Mouse (Mus musculus): Measurements from ENCODE around the gene Ndufs7. TPM values are rescaled to one million over a fixed set of nuclear protein-coding genes. Genes with fewer than 3 reads are reported as not detected.

Ndufs7 gene
- total RNA-seq, 1 experiment, result 205 TPM

DNA sequence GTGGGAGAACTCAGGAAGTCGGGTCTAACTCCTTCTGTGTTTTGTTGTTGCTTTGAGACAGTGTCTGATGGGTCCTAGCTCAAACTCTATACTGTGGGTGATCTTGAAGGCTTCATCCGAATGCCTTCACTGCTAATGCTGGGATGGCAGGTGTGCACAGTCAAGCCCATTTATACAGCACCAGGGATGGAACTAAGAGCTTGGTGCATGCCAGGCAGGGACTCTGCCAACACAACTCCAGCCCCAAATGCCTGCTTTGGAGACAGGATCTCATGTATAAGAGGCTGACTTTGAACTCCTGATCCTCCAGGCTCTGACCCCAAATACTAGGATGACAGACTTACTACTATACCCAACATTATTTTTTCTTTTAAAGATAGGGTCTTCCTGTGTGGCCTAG lies 1.1 kb downstream of the Ndufs7 start:
- H3K4me3 ChIP-seq (ENCODE audit: insufficient read depth in 1 of 2, low read depth in 1 of 2, low read length in 2 of 2, poor library complexity in 1 of 2, severe bottlenecking in 1 of 2), result peak overlapping the region; percentile 67 to 80
- peaks cover 18% of the 10 kb centered on the region for H3K36me3 ChIP-seq (ENCODE audit: control insufficient read depth, insufficient read depth, low read length, poor library complexity, severe bottlenecking)
- no peak overlapping the region for H3K27ac ChIP-seq (ENCODE audit: insufficient read depth, low read depth, low read length, poor library complexity, severe bottlenecking)
- in situ Hi-C loops (cut with MboI; ENCODE audit: low sequenced_read_pairs in 2 of 2, unreplicated experiment in 2 of 2), result no loop called here
- no peak for DNase-seq (ENCODE audit: low read depth, low spot score)
- H3K9ac ChIP-seq (ENCODE audit: insufficient read depth, low read depth, low read length, poor library complexity, severe bottlenecking), result peak overlapping the region; percentile 91; the same call in 1 of the 2 replicates
- H3K4me1 ChIP-seq (ENCODE audit: control insufficient read depth in 2 of 2, insufficient read depth in 2 of 2, low read length in 2 of 2, poor library complexity in 1 of 2), result peaks cover 0 to 5% of the 10 kb centered on the region in 2 experiments; a peak in 2 of 4 replicates
- TF ChIP-seq HCFC1 (IDR thresholded peaks at IDR 0.05; ENCODE audit: borderline replicate concordance, insufficient read depth, low read length), result no peak
- no peak for TF ChIP-seq ZC3H11A (IDR thresholded peaks at IDR 0.05; ENCODE audit: borderline replicate concordance, low read depth, low read length)
- TF ChIP-seq MAFK (IDR thresholded peaks at IDR 0.05; ENCODE audit: insufficient read depth, low read depth, low read length), result no peak
- no peak for TF ChIP-seq CHD2 (IDR thresholded peaks at IDR 0.05; ENCODE audit: low read depth, low read length)
- TF ChIP-seq ZNF384 (IDR thresholded peaks at IDR 0.05; ENCODE audit: low read depth, low read length), result no peak
- no peaks in the 10 kb centered on the region for H3K9me3 ChIP-seq (ENCODE audit: control insufficient read depth, insufficient read depth, low read depth, low read length)

DNA sequence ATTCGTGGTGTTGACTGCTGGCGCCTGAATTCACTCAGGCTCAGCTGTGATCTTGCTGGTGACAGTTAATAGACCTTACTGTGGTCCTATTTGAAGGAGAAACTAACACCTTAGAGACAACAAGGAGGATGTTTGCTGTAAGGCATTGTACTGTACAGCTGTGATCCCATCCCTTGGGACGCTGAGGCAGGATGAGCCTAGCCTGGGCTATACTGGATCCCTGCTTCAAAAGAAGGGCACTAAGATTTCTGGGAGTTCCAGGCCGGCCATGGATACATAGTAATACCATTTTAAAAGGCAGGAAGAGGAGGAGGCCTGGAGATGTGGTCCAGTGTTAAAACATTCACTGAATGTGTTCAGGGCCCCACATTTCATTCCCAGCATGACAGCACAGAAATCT lies 1.7 kb downstream of the Ndufs7 start:
- Histone ChIP-seq H3K9ac (ENCODE audit: insufficient read depth, low read depth, low read length, poor library complexity, severe bottlenecking) (no peak overlapping the region), H3K27ac (ENCODE audit: insufficient read depth, low read depth, low read length, poor library complexity, severe bottlenecking) (no peak overlapping the region), H3K4me1 (ENCODE audit: control insufficient read depth in 2 of 2, insufficient read depth in 2 of 2, low read length in 2 of 2, poor library complexity in 1 of 2) (peaks cover 0 to 7% of the 10 kb centered on the region in 2 experiments; a peak in 2 of 4 replicates), H3K9me3 (ENCODE audit: control insufficient read depth, insufficient read depth, low read depth, low read length) (no peaks in the 10 kb centered on the region), H3K4me3 (ENCODE audit: insufficient read depth in 1 of 2, low read depth in 1 of 2, low read length in 2 of 2, poor library complexity in 1 of 2, severe bottlenecking in 1 of 2) (no peak overlapping the region), H3K36me3 (ENCODE audit: control insufficient read depth, insufficient read depth, low read length, poor library complexity, severe bottlenecking) (peaks cover 22% of the 10 kb centered on the region)
- DNase-seq (ENCODE audit: low read depth, low spot score), result no peak
- in situ Hi-C loops (cut with MboI; ENCODE audit: low sequenced_read_pairs in 2 of 2, unreplicated experiment in 2 of 2), result no loop called here
- TF ChIP-seq HCFC1 (IDR thresholded peaks at IDR 0.05; ENCODE audit: borderline replicate concordance, insufficient read depth, low read length) (no peak), ZC3H11A (IDR thresholded peaks at IDR 0.05; ENCODE audit: borderline replicate concordance, low read depth, low read length) (no peak), MAFK (IDR thresholded peaks at IDR 0.05; ENCODE audit: insufficient read depth, low read depth, low read length) (no peak), ZNF384 (IDR thresholded peaks at IDR 0.05; ENCODE audit: low read depth, low read length) (no peak), CHD2 (IDR thresholded peaks at IDR 0.05; ENCODE audit: low read depth, low read length) (no peak)

DNA sequence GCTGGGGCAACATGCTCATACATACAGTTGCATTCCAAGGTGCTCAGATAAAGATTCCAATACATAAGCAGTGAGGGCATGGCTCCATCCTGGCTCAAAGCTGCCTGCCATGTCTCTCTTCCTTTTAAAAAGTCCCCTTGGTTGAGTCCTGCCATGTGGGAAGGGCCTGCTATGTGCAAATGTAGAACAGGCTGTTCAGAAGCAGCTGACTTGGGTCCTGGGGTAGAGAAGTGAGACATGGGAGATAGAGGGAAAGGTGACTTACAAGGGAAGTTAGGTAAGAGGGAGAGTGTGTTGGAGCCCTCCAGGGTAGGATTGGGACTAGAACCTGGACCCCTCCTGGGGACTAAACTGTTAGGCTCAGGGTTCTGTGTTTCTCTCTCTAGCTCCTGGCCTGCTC lies 3.1 kb downstream of the Ndufs7 start:
- no peaks in the 10 kb centered on the region for H3K9me3 ChIP-seq (ENCODE audit: control insufficient read depth, insufficient read depth, low read depth, low read length)
- H3K27ac ChIP-seq (ENCODE audit: insufficient read depth, low read depth, low read length, poor library complexity, severe bottlenecking), result no peak overlapping the region
- H3K9ac ChIP-seq (ENCODE audit: insufficient read depth, low read depth, low read length, poor library complexity, severe bottlenecking), result no peak overlapping the region
- TF ChIP-seq MAFK (IDR thresholded peaks at IDR 0.05; ENCODE audit: insufficient read depth, low read depth, low read length) (no peak), CHD2 (IDR thresholded peaks at IDR 0.05; ENCODE audit: low read depth, low read length) (no peak), ZNF384 (IDR thresholded peaks at IDR 0.05; ENCODE audit: low read depth, low read length) (no peak), HCFC1 (IDR thresholded peaks at IDR 0.05; ENCODE audit: borderline replicate concordance, insufficient read depth, low read length) (no peak), ZC3H11A (IDR thresholded peaks at IDR 0.05; ENCODE audit: borderline replicate concordance, low read depth, low read length) (no peak)
- H3K4me1 ChIP-seq (ENCODE audit: control insufficient read depth in 2 of 2, insufficient read depth in 2 of 2, low read length in 2 of 2, poor library complexity in 1 of 2), result peaks cover 0 to 11% of the 10 kb centered on the region in 2 experiments; a peak in 2 of 4 replicates
- H3K36me3 ChIP-seq (ENCODE audit: control insufficient read depth, insufficient read depth, low read length, poor library complexity, severe bottlenecking), result peaks cover 35% of the 10 kb centered on the region
- in situ Hi-C loops (cut with MboI; ENCODE audit: low sequenced_read_pairs in 2 of 2, unreplicated experiment in 2 of 2), result no loop called here
- H3K4me3 ChIP-seq (ENCODE audit: insufficient read depth in 1 of 2, low read depth in 1 of 2, low read length in 2 of 2, poor library complexity in 1 of 2, severe bottlenecking in 1 of 2), result no peak overlapping the region
- no peak for DNase-seq (ENCODE audit: low read depth, low spot score)

DNA sequence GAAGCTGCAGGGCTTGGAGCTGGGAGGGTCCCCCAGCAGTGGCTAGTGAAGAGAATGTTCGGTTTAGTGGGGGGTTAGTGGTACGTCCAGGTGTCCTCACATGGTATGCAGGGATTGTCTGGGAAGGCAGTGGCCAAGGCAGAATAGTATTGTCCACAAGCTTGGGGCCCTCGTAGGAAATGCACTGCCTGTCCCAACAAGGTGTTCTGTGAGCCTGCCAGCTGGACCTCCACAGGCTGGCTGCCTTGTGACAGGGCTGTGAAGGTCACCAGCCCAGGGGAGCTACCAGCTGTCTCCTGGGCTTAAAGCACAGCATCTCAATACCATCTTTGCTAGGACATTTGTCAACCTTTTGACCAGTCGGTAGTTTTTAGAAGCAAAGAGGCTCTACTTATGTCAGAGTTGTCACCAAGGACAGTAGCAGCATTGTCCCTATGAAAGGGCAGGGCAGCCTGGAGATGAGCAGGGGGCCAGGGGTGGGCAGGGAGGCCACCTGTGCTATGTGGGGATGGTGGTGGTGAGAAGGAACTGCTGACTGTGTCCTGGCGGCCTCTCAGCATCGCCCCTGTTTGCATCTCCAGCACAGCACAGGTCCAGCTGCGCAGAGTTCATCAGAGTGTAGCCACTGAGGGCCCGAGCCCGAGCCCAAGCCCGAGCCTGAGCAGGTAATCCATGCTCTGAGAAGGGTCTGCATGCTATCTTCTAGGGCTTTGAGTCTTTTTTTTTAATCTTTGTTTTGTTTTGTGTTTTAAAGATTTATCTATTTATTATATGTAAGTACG lies 3.8 kb downstream of the Ndufs7 start:
- Histone ChIP-seq H3K4me1 (ENCODE audit: control insufficient read depth in 2 of 2, insufficient read depth in 2 of 2, low read length in 2 of 2, poor library complexity in 1 of 2) (peaks cover 0 to 11% of the 10 kb centered on the region in 2 experiments; a peak in 2 of 4 replicates), H3K27ac (ENCODE audit: insufficient read depth, low read depth, low read length, poor library complexity, severe bottlenecking) (no peak overlapping the region), H3K36me3 (ENCODE audit: control insufficient read depth, insufficient read depth, low read length, poor library complexity, severe bottlenecking) (peaks cover 38% of the 10 kb centered on the region), H3K9me3 (ENCODE audit: control insufficient read depth, insufficient read depth, low read depth, low read length) (no peaks in the 10 kb centered on the region), H3K4me3 (ENCODE audit: insufficient read depth in 1 of 2, low read depth in 1 of 2, low read length in 2 of 2, poor library complexity in 1 of 2, severe bottlenecking in 1 of 2) (no peak overlapping the region), H3K9ac (ENCODE audit: insufficient read depth, low read depth, low read length, poor library complexity, severe bottlenecking) (no peak overlapping the region)
- DNase-seq (ENCODE audit: low read depth, low spot score), result no peak
- no peak for TF ChIP-seq ZNF384 (IDR thresholded peaks at IDR 0.05; ENCODE audit: low read depth, low read length)
- in situ Hi-C loops (cut with MboI; ENCODE audit: low sequenced_read_pairs in 2 of 2, unreplicated experiment in 2 of 2), result no loop called here
